Mouse (Mus musculus): ENCODE results near the gene Plekhg5. TPM values are rescaled to one million over a fixed set of nuclear protein-coding genes. Genes with fewer than 3 reads are reported as not detected.
A peak's percentile ranks its signal among the peaks of the same experiment; 100 is the strongest.

The Plekhg5 gene
- total and polyA plus RNA-seq, 2 experiments from 2014 or later, result 10.6 to 18.0 TPM

DNA sequence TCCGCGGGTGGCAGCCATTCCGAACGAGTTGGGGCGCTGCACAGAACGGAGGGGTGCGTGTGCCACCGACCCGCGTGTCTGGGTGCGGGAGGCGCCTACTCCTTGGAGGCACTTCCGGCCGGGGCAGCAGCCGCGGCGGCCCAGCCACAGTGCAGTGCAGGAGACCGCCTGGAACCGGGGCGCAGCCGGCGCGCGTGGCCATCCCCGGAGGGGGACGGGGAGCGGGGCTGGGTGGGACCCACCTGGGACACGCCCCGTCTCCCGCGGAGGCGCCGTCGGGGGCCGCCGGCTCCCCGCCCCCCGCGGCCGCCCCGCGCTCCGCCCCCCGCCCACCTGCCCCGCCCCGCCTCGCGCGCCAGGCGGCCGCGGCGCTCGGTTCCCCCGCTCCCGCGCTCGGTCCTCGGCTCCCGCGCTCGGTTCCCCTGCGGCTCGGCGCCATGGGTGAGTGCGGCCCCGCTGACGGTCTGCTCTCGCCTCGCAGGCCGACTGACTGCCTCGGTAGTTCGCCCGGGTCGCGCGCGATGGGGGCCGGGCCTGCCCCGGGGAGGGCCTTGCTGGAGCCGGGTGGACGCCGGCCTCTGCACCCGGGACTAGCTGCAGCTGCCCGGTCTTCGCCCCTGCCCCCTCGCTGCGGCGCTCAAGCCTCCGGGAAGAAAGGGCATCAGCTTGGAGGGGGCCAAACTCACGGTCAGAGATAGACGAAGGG, 14.4 kb downstream of the Plekhg5 start:
- peaks cover 18% of the 10 kb centered on the region for H3K4me1 ChIP-seq (ENCODE audit: control insufficient read depth, insufficient read depth)
- DNase-seq (ENCODE audit: low spot score) (peak; percentile 38), ATAC-seq (ENCODE audit: insufficient read depth, low read depth) (peak; percentile 73)
- H3K4me2 ChIP-seq (ENCODE audit: low read depth, low read length), result peak overlapping the region; percentile 88
- 0 out of 2 replicates have a peak, but pooled peaks cover 4% of the 10 kb centered on the region for H3K27me3 ChIP-seq (ENCODE audit: control insufficient read depth, insufficient read depth, low read length)
- no peak for TF ChIP-seq EP300 (IDR thresholded peaks at IDR 0.05; ENCODE audit: low read depth)
- TF ChIP-seq CTCF (IDR thresholded peaks at IDR 0.05; ENCODE audit: low read depth), result no peak
- peak overlapping the region; percentile 69 for H3K4me3 ChIP-seq (ENCODE audit: low read depth, low read length)
- H3K9me3 ChIP-seq (replicated peaks; ENCODE audit: control insufficient read depth, low read length), result 0 out of 2 replicates have a peak, but pooled peaks cover 3% of the 10 kb centered on the region
- under 1% methylated on average over 81 of the region's 92 CpGs for WGBS
- no peaks in the 10 kb centered on the region for H3K36me3 ChIP-seq (replicated peaks; ENCODE audit: control insufficient read depth, insufficient read depth, low read length)
- peak overlapping the region; percentile 51 for H3K27ac ChIP-seq (ENCODE audit: low read depth)
- peak overlapping the region; percentile 69 for H3K9ac ChIP-seq (replicated peaks; ENCODE audit: low read depth, low read length)

- TF ChIP-seq CTCF (IDR thresholded peaks at IDR 0.05; ENCODE audit: low read depth) (no peak), EP300 (IDR thresholded peaks at IDR 0.05; ENCODE audit: low read depth) (no peak)
- 0 out of 2 replicates have a peak, but pooled peaks cover 4% of the 10 kb centered on the region for H3K27me3 ChIP-seq (ENCODE audit: control insufficient read depth, insufficient read depth, low read length)
- DNase-seq (ENCODE audit: low spot score), result no peak
- H3K4me1 ChIP-seq (ENCODE audit: control insufficient read depth, insufficient read depth), result peaks cover 18% of the 10 kb centered on the region
- ATAC-seq (ENCODE audit: insufficient read depth, low read depth), result no peak
- WGBS, result 11% methylated on average over 12 of the region's 12 CpGs
- 0 out of 2 replicates have a peak, but pooled peaks cover 3% of the 10 kb centered on the region for H3K9me3 ChIP-seq (replicated peaks; ENCODE audit: control insufficient read depth, low read length)
- peak overlapping the region; percentile 69 for H3K9ac ChIP-seq (replicated peaks; ENCODE audit: low read depth, low read length)
- peak overlapping the region; percentile 69 for H3K4me3 ChIP-seq (ENCODE audit: low read depth, low read length)
- peak overlapping the region; percentile 51 for H3K27ac ChIP-seq (ENCODE audit: low read depth)
- no peaks in the 10 kb centered on the region for H3K36me3 ChIP-seq (replicated peaks; ENCODE audit: control insufficient read depth, insufficient read depth, low read length)
- peak overlapping the region; percentile 88 for H3K4me2 ChIP-seq (ENCODE audit: low read depth, low read length)
Observed at GRCm38 (mm10) chr4:152087211-152088081, 15.1 kb downstream of the Plekhg5 start.

DNA sequence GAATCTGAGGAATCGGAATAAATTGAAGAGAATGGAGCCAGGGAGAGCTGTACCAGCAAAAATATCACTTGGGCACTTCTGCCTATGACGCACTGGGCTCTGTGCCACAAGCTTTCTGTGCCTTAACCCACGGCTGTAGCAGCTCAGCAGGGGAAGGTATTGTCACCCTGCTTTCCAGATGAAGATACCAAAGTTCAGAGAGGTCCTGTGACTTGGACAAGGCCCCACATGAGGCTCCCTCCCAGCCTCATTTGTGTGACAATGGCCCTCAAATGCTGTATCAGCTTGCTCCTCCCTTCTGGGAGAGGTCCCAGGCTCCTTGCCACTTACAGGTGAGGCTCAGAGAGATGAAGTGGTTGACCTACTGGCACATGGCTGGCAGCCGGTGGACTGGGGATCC, 15.8 kb downstream of the Plekhg5 start:
- ATAC-seq (ENCODE audit: insufficient read depth, low read depth), result no peak
- H3K4me3 ChIP-seq (ENCODE audit: low read depth, low read length), result peak overlapping the region; percentile 69; the same call in 1 of the 2 replicates

DNA sequence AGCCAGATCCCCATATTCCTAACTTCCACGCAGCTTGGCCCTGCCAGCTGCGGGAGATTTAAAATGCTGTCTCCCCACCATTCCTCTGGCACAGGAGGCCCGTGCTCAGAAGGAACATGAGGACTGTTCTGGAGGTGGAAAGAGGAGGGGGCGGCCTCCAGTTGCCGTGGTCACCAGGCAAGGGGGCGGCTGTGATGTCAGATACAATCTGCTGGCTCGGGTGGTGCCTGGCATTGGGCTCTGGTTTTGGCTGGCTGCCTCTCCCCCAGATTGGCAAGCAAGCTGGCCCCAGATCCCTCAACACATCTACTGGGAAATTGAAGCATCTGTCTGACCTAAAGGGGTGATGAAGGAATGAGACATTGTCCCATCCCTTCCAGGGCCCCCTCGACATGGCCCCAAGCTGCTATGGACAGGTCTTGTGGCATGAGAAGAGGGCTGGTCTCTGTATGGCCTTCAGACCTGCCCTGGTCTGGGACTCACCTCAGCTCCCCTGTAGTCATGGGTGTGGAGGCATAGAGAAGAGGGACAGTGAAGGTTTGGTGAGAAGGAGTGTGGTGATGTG, 16.3 kb downstream of the Plekhg5 start:
- H3K4me2 ChIP-seq (ENCODE audit: low read depth, low read length), result 0 out of 2 replicates have a peak overlapping the region, but pooled peaks have one; percentile 88

More for the DNA sequence above, 15.8 kb downstream of the Plekhg5 start:
- Histone ChIP-seq H3K27me3 (ENCODE audit: control insufficient read depth, insufficient read depth, low read length) (0 out of 2 replicates have a peak, but pooled peaks cover 4% of the 10 kb centered on the region), H3K9me3 (replicated peaks; ENCODE audit: control insufficient read depth, low read length) (0 out of 2 replicates have a peak, but pooled peaks cover 3% of the 10 kb centered on the region), H3K9ac (replicated peaks; ENCODE audit: low read depth, low read length) (no peak overlapping the region), H3K27ac (ENCODE audit: low read depth) (no peak overlapping the region), H3K4me2 (ENCODE audit: low read depth, low read length) (peak overlapping the region; percentile 88), H3K4me1 (ENCODE audit: control insufficient read depth, insufficient read depth) (peaks cover 18% of the 10 kb centered on the region), H3K36me3 (replicated peaks; ENCODE audit: control insufficient read depth, insufficient read depth, low read length) (no peaks in the 10 kb centered on the region)
- TF ChIP-seq CTCF (IDR thresholded peaks at IDR 0.05; ENCODE audit: low read depth), result no peak
- TF ChIP-seq EP300 (IDR thresholded peaks at IDR 0.05; ENCODE audit: low read depth), result no peak
- WGBS, result 28% methylated on average over 4 of the region's 4 CpGs
- no peak for DNase-seq (ENCODE audit: low spot score)

DNA sequence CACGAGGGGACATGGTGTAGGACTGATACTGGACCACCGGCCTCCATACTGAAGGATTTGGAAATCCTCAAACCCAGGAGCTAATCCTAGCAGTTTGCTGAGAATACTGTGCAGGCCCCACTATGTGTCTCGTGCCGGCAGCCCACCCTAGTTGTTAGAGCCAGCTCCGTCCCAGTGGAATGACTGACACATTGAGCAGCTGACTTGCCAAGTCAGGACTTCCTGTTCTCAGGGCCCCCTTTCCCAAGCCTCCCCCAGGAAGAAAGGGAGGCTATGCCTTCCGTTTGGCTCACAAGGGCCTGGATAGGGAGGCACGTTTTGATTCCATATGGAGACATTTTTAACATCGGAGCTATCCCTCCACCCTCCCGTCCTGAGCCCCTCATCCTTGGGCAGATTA, 17.9 kb downstream of the Plekhg5 start:
- WGBS, result 60% methylated on average over 9 of the region's 9 CpGs
- DNase-seq (ENCODE audit: low spot score), result no peak
- H3K9ac ChIP-seq (replicated peaks; ENCODE audit: low read depth, low read length), result no peak overlapping the region

More for the DNA sequence above, 16.3 kb downstream of the Plekhg5 start:
- Histone ChIP-seq H3K4me3 (ENCODE audit: low read depth, low read length) (no peak overlapping the region), H3K4me1 (ENCODE audit: control insufficient read depth, insufficient read depth) (peaks cover 18% of the 10 kb centered on the region), H3K27ac (ENCODE audit: low read depth) (no peak overlapping the region), H3K9me3 (replicated peaks; ENCODE audit: control insufficient read depth, low read length) (0 out of 2 replicates have a peak, but pooled peaks cover 3% of the 10 kb centered on the region), H3K9ac (replicated peaks; ENCODE audit: low read depth, low read length) (no peak overlapping the region), H3K36me3 (replicated peaks; ENCODE audit: control insufficient read depth, insufficient read depth, low read length) (no peaks in the 10 kb centered on the region), H3K27me3 (ENCODE audit: control insufficient read depth, insufficient read depth, low read length) (0 out of 2 replicates have a peak, but pooled peaks cover 4% of the 10 kb centered on the region)
- 63% methylated on average over 8 of the region's 8 CpGs for WGBS
- ATAC-seq (ENCODE audit: insufficient read depth, low read depth) (no peak), DNase-seq (ENCODE audit: low spot score) (no peak)
- TF ChIP-seq CTCF (IDR thresholded peaks at IDR 0.05; ENCODE audit: low read depth) (no peak), EP300 (IDR thresholded peaks at IDR 0.05; ENCODE audit: low read depth) (no peak)

More for the DNA sequence above, 17.9 kb downstream of the Plekhg5 start:
- TF ChIP-seq EP300 (IDR thresholded peaks at IDR 0.05; ENCODE audit: low read depth), result no peak
- TF ChIP-seq CTCF (IDR thresholded peaks at IDR 0.05; ENCODE audit: low read depth), result no peak
- Histone ChIP-seq H3K27ac (ENCODE audit: low read depth) (no peak overlapping the region), H3K4me1 (ENCODE audit: control insufficient read depth, insufficient read depth) (peaks cover 18% of the 10 kb centered on the region), H3K36me3 (replicated peaks; ENCODE audit: control insufficient read depth, insufficient read depth, low read length) (no peaks in the 10 kb centered on the region), H3K4me3 (ENCODE audit: low read depth, low read length) (no peak overlapping the region), H3K27me3 (ENCODE audit: control insufficient read depth, insufficient read depth, low read length) (0 out of 2 replicates have a peak, but pooled peaks cover 2% of the 10 kb centered on the region), H3K4me2 (ENCODE audit: low read depth, low read length) (no peak overlapping the region), H3K9me3 (replicated peaks; ENCODE audit: control insufficient read depth, low read length) (0 out of 2 replicates have a peak, but pooled peaks cover 3% of the 10 kb centered on the region)
- no peak for ATAC-seq (ENCODE audit: insufficient read depth, low read depth)

Measured in heart, postnatal 0 days (tissue).